Mouse (Mus musculus) embryonic facial prominence, embryonic 15.5 days (tissue): ENCODE measurements around the gene Polr3b. TPM values are rescaled to one million over a fixed set of nuclear protein-coding genes. Genes with fewer than 3 reads are reported as not detected.

Experiments
- ATAC-seq: fragments of 200-750 bp; cut with Nextera tagmentation; 2 replicates; pipeline ENCODE4 v1.8.0; 2017; ENCODE audit warnings: low read depth, moderate TSS enrichment; ENCODE audit not compliant: insufficient number of reproducible peaks, low FRiP score, low TSS enrichment
- H3K27ac ChIP-seq: fragments of 300-500 bp; sonication (generic); replicated peaks from 2 replicates; pipeline ENCODE4 v1.5.1; 2015; ENCODE audit warnings: mild to moderate bottlenecking, inconsistent platforms
- H3K27me3 ChIP-seq: fragments of 300-500 bp; sonication (generic); 2 replicates; pipeline ENCODE4 v1.6.1; 2015; ENCODE audit warnings: inconsistent platforms
- H3K36me3 ChIP-seq: fragments of 300-500 bp; sonication (generic); 2 replicates; pipeline ENCODE4 v1.6.1; 2015; ENCODE audit warnings: mild to moderate bottlenecking, inconsistent platforms
- H3K4me1 ChIP-seq: fragments of 300-500 bp; sonication (generic); 2 replicates; pipeline ENCODE4 v1.6.1; 2015; ENCODE audit warnings: inconsistent platforms
- H3K4me2 ChIP-seq: fragments of 300-500 bp; sonication (generic); replicated peaks from 2 replicates; pipeline ENCODE4 v1.6.1; 2015; ENCODE audit warnings: mild to moderate bottlenecking, inconsistent platforms
- H3K4me3 ChIP-seq: fragments of 300-500 bp; sonication (generic); replicated peaks from 2 replicates; pipeline ENCODE4 v1.5.1; 2015; ENCODE audit warnings: mild to moderate bottlenecking, inconsistent platforms
- H3K9ac ChIP-seq: fragments of 300-500 bp; sonication (generic); 2 replicates; pipeline ENCODE4 v1.6.1; 2015; ENCODE audit warnings: inconsistent platforms
- H3K9me3 ChIP-seq: fragments of 300-500 bp; sonication (generic); replicated peaks from 2 replicates; pipeline ENCODE4 v1.6.1; 2016; ENCODE audit warnings: inconsistent platforms
- WGBS: fragments of 180-500 bp; shearing (Covaris S2); methylation state at CpG from one replicate; pipeline ENCODE4 v1.1.7; 2015; 5-methylcytosine and 5-hydroxymethylcytosine counted together
- polyA plus RNA-seq: library from polyadenylated mRNA; unstranded; fragments of >200 nt; fragmentation: Nextera tagmentation; extraction: Ambion mirVana; gene quantifications from 2 replicates; pipeline ENCODE4 v1.2.1, GENCODE M21; 2015

Gene Polr3b
- polyA plus RNA-seq, 1 experiment from 2014 or later = 12.7 TPM

GRCm38 (mm10) chr10:84647264-84647663 is 25.2 kb downstream of the Polr3b start:
- no peaks in the 10 kb centered on the region for H3K27me3 ChIP-seq
- no peaks in the 10 kb centered on the region for H3K4me1 ChIP-seq
- 88% methylated on average over 5 of the region's 5 CpGs for WGBS
- no peaks in the 10 kb centered on the region for H3K9me3 ChIP-seq
- no peak overlapping the region for H3K9ac ChIP-seq
- no peak overlapping the region for H3K4me3 ChIP-seq
- H3K4me2 ChIP-seq = no peak overlapping the region
- no peak for ATAC-seq
- no peak overlapping the region for H3K27ac ChIP-seq
- H3K36me3 ChIP-seq = peaks cover 23% of the 10 kb centered on the region

GRCm38 (mm10) chr10:84648911-84649310 is 26.8 kb downstream of the Polr3b start:
- ATAC-seq = no peak
- Histone ChIP-seq H3K4me2 (no peak overlapping the region), H3K4me3 (no peak overlapping the region), H3K9ac (no peak overlapping the region), H3K27ac (no peak overlapping the region), H3K27me3 (no peaks in the 10 kb centered on the region), H3K36me3 (peaks cover 34% of the 10 kb centered on the region), H3K9me3 (no peaks in the 10 kb centered on the region), H3K4me1 (no peaks in the 10 kb centered on the region)
- 85% methylated on average over 4 of the region's 4 CpGs for WGBS

GRCm38 (mm10) chr10:84654029-84654428 is 31.9 kb downstream of the Polr3b start:
- Histone ChIP-seq H3K27me3 (no peaks in the 10 kb centered on the region), H3K4me1 (no peaks in the 10 kb centered on the region), H3K36me3 (peaks cover 16% of the 10 kb centered on the region; the same call in 1 of the 2 replicates), H3K9ac (no peak overlapping the region), H3K4me2 (no peak overlapping the region), H3K4me3 (no peak overlapping the region), H3K9me3 (no peaks in the 10 kb centered on the region), H3K27ac (no peak overlapping the region)
- WGBS = 72% methylated on average over 4 of the region's 4 CpGs
- ATAC-seq = no peak

GRCm38 (mm10) chr10:84654731-84655130 is 32.6 kb downstream of the Polr3b start:
- WGBS = 84% methylated on average over 4 of the region's 4 CpGs
- Histone ChIP-seq H3K4me3 (no peak overlapping the region), H3K4me1 (no peaks in the 10 kb centered on the region), H3K36me3 (peaks cover 16% of the 10 kb centered on the region; the same call in 1 of the 2 replicates), H3K9me3 (no peaks in the 10 kb centered on the region), H3K27ac (no peak overlapping the region), H3K4me2 (no peak overlapping the region), H3K9ac (no peak overlapping the region), H3K27me3 (no peaks in the 10 kb centered on the region)
- no peak for ATAC-seq

- Histone ChIP-seq H3K9ac (no peak overlapping the region), H3K36me3 (peaks cover 16% of the 10 kb centered on the region; the same call in 1 of the 2 replicates), H3K27ac (no peak overlapping the region), H3K27me3 (no peaks in the 10 kb centered on the region), H3K4me1 (no peaks in the 10 kb centered on the region), H3K4me2 (no peak overlapping the region), H3K9me3 (no peaks in the 10 kb centered on the region), H3K4me3 (no peak overlapping the region)
- WGBS = 82% methylated on average over 4 of the region's 4 CpGs
- no peak for ATAC-seq
Observed at GRCm38 (mm10) chr10:84656618-84657017, 34.5 kb downstream of the Polr3b start.

GRCm38 (mm10) chr10:84657437-84658087 is 35.5 kb downstream of the Polr3b start:
- no peak for ATAC-seq
- WGBS = 49% methylated on average over 6 of the region's 6 CpGs
- Histone ChIP-seq H3K36me3 (peaks cover 18% of the 10 kb centered on the region; the same call in 1 of the 2 replicates), H3K9ac (no peak overlapping the region), H3K4me3 (no peak overlapping the region), H3K27me3 (no peaks in the 10 kb centered on the region), H3K27ac (no peak overlapping the region), H3K4me2 (no peak overlapping the region), H3K9me3 (no peaks in the 10 kb centered on the region), H3K4me1 (no peaks in the 10 kb centered on the region)

- Histone ChIP-seq H3K27ac (no peak overlapping the region), H3K4me1 (no peaks in the 10 kb centered on the region), H3K4me3 (no peak overlapping the region), H3K9ac (no peak overlapping the region), H3K36me3 (peaks cover 11% of the 10 kb centered on the region; the same call in 1 of the 2 replicates), H3K4me2 (no peak overlapping the region), H3K9me3 (no peaks in the 10 kb centered on the region), H3K27me3 (no peaks in the 10 kb centered on the region)
- no peak for ATAC-seq
- WGBS = 61% methylated on average over 18 of the region's 18 CpGs
Observed at GRCm38 (mm10) chr10:84658088-84658848, 36.2 kb downstream of the Polr3b start.

GRCm38 (mm10) chr10:84659281-84659680 is 37.2 kb downstream of the Polr3b start:
- Histone ChIP-seq H3K4me3 (no peak overlapping the region), H3K27ac (no peak overlapping the region), H3K9ac (no peak overlapping the region), H3K27me3 (no peaks in the 10 kb centered on the region), H3K4me2 (no peak overlapping the region), H3K36me3 (peaks cover 11% of the 10 kb centered on the region), H3K4me1 (no peaks in the 10 kb centered on the region), H3K9me3 (no peaks in the 10 kb centered on the region)
- WGBS = 91% methylated on average over 3 of the region's 3 CpGs
- no peak for ATAC-seq

- Histone ChIP-seq H3K36me3 (peaks cover 11% of the 10 kb centered on the region), H3K27me3 (no peaks in the 10 kb centered on the region), H3K27ac (no peak overlapping the region), H3K4me2 (no peak overlapping the region), H3K9ac (no peak overlapping the region), H3K4me1 (no peaks in the 10 kb centered on the region), H3K4me3 (no peak overlapping the region), H3K9me3 (no peaks in the 10 kb centered on the region)
- ATAC-seq = no peak
- 93% methylated on average over 6 of the region's 6 CpGs for WGBS
Observed at GRCm38 (mm10) chr10:84662138-84662537, 40.0 kb downstream of the Polr3b start.

- WGBS = 35% methylated on average over 3 of the region's 3 CpGs
- Histone ChIP-seq H3K36me3 (peaks cover 22% of the 10 kb centered on the region), H3K4me3 (no peak overlapping the region), H3K27ac (no peak overlapping the region), H3K9ac (no peak overlapping the region), H3K27me3 (no peaks in the 10 kb centered on the region), H3K9me3 (no peaks in the 10 kb centered on the region), H3K4me1 (no peaks in the 10 kb centered on the region), H3K4me2 (no peak overlapping the region)
- no peak for ATAC-seq
Observed at GRCm38 (mm10) chr10:84665713-84666260, 43.7 kb downstream of the Polr3b start.

GRCm38 (mm10) chr10:84675653-84676052 is 53.6 kb downstream of the Polr3b start:
- Histone ChIP-seq H3K4me1 (no peaks in the 10 kb centered on the region), H3K9me3 (no peaks in the 10 kb centered on the region), H3K4me3 (no peak overlapping the region), H3K27ac (no peak overlapping the region), H3K36me3 (peaks cover 41% of the 10 kb centered on the region), H3K4me2 (no peak overlapping the region), H3K27me3 (no peaks in the 10 kb centered on the region), H3K9ac (no peak overlapping the region)
- no peak for ATAC-seq
